Mouse (Mus musculus): ENCODE results near the gene Ccm2l.

Gene Ccm2l

DNA sequence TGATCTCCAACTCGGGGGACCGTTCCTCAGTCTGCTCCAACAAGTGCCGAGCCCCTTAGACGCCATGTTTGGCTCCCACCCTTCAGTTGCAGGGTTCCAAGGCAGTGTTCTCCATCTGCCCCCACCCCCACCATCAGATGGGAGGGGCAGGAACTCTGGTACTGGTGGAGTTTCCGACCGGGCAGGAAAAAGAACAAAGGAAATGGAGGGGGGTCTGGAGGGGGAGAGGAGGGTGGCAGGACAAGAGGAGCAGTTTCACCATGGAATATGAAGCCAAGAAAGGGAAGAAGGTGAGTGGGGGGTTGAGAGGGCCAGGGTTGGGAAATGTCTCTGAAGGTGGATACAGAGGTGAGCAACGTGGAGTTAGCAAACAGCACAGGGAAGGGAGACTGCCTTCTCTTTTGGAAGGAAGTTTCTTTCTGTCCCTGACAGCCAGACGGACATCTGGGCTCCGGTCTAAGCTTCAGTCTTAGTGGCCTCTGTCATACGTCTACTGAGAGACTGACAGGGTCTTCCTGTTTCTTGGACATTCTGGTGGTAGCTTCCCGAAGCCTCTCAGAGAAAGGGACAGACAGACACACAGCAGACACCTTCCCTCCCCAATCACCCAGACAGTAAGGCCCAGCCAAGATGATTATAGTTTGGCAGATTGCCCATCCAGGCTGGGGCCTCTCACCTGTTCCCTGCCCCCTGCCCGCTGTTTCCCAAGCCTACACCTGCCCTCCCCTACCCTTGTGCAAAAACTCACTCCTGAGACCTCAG is at the start of gene Ccm2l:
TSS of gene Ccm2l (plus strand) at position 209 of the 762 bp plus-strand sequence.
- DNase-seq (ENCODE audit: low read depth): no peak

DNA sequence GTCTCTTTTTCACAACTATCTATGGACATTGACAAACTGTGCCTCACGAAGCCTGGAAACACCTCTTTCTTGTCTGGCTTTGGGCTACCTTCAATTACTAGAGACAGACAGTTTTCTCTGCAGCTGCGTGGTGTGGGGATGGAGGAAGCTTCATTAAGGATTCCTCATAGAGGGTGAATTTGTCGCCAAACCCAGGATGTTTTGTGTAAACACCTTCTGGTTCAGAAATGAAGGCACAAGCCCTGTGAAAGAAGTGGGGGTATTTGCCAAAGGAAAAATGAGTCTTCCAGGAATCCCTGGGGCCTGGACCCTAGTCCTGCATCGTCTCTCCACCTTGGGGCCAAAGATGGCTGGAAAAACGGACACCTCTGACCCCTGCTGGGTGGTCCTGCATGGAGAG is 49.0 kb upstream of the Ccm2l start:
- DNase-seq (ENCODE audit: low read depth): no peak

DNA sequence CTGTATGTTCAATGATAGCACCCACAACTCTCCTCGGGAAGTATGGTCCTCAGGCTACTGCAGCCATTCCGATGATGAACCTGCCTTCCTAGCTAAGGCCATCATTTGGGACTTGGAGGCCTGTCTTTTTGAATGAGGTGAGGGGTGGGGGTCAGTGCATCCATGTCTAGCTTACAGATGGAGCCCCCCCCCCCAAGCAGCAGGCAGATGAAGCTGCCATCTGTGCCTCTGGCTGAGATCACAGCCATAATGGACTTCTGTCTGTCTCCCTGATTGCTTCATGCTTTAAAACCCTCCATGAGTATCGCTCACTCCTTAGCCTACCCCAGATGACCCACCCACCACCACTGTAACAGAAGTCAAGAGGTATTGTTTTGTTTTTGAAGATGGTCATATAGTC is 46.4 kb upstream of the Ccm2l start:
- no peak for DNase-seq (ENCODE audit: low read depth)

DNA sequence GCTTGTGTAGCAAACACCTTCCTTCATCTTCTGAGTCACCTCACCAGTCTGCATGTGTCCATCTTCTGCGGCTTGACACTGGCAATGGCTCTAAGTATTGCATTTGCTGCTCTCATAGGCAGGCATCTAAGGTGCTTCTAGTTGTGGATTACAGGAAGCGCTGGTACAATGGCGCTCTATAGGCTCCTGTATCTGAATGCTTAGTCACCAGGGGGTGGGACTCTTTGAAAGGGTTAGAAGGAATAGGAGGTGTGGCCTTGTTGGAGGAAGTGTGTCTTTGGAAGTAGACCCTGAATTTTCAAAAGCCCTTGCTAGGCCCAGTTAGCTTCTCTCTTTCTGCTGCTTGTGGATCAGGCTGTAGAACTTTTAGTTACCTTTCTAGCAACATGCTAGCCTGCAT is 44.6 kb upstream of the Ccm2l start:
- peak; percentile 77 for DNase-seq (ENCODE audit: low read depth)

DNA sequence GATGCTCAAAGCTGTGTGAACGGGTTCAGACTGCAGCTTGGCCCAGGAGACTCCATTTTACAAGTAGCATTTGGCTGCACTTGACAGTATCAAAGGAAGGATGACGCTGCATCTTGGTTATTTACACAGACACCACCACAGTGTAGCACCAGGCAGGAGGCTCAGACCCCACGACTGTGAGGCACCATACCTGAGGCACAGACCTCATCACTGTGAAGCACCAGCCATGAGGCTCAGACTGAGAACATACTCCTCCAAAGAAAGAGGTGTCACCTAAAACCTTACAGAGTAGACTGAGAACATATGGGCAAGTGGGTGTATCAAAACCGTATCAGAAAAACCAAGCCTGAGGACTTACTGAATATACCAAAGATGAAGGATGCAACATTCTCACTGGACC is 42.9 kb upstream of the Ccm2l start:
- DNase-seq (ENCODE audit: low read depth): no peak

DNA sequence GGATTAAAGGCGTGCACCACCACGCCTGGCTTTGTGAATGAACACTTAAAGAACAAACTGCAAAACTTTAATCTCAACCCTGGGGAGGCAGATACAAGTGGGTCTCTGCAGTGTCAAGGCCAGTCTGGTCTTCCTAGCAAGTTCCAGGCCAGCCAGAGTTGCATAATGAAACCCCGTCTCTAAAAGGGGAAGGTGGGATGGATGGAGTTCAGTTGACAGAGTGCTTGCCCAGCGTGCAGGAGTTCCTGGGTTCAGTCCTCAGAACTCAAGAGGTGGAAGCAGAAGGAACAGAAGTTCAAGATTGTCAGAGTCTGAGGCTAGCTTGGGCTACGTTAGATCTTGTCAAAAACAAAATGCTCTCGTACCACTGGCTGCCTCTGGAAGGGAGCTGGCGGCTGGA is 39.7 kb upstream of the Ccm2l start:
- DNase-seq (ENCODE audit: low read depth): no peak

DNA sequence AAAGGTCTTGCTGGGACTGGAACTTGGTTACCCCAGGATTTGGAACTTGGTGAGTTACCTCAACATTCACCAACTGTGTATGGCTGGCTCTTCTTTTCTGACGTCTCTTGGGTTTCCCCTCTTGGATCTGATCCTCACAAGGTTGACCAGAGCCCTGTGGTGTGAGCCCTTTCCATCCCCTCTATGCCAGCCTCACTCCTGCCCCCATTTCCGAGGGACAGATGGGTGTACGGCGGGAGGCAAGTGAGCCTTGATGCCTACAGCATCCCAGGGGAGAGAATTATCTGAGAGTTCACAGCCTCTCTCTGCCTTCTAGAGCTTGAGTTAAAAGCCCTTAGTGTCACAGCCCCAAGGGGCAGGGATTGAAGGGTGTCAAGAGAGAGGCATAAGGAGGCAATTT is 38.3 kb upstream of the Ccm2l start:
- no peak for DNase-seq (ENCODE audit: low read depth)

DNA sequence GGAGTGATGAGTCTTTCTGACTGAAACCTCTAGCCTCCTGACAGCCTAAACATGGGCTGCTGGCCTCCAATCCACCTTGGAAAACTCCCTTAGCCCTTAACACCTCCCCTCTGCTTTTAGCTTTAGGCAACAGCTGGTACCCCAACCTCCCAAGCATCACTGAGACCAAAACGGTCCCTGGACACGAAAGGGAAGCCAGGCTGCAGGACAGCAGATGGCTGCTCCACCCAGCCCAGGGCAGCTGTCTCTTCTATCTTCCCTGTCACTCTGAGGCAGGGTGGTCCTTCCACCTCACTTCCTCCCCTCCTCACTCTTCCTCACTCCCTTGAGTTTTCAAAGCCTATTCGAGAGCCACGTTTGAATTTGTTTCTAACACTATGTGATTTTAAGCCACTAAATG is 35.3 kb upstream of the Ccm2l start:
- DNase-seq (ENCODE audit: low read depth): no peak

DNA sequence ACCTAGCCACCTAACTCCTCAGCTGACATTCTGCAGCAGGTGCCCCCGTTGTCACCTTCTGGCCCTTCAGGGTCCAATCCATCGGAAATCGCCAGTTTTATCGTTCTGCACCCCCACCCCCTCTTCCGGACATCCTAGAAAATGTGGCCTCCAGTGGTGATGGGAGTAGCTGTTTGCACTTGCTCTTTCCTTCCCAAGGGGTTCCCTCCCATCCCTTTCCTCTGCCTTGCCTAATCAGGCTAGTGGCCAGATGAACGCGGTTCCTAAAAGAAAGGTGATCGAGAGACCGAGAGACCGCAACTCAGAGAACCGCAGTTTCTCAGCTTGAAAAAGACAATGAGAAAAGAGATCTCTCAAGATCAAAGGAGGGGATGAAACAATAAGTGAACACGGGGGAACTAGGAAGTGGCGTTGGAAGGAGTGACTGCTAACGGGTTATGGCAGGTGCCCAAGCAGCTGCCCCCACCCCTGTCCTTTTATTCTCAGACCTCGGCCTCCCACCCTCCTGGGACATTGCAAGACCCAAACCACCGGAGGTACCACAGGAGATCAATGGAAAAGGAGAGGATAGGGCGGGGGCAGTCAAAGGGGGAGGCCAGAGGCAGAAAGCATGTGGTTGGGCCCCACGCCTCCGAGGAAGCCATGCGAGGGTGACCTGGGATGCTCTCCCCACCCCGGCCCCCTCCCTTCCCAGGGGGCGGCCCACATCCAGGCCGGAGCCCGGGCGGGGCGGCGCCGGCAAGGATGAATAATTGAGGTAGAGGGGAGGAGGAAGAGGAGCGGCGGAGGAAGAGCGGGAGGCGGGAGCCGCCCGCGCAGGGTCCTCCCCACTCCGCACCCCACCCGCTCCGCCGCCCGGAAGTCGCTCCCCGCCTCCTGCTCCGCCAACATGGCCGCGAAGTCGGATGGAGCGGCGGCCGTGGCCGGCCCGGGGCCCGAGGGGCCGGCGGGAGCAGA is 34.4 kb upstream of the Ccm2l start, which contains the start of gene Xkr7:
TSS of gene Xkr7 (plus strand) at position 727 of the 957 bp plus-strand sequence.
- no peak for DNase-seq (ENCODE audit: low read depth)

DNA sequence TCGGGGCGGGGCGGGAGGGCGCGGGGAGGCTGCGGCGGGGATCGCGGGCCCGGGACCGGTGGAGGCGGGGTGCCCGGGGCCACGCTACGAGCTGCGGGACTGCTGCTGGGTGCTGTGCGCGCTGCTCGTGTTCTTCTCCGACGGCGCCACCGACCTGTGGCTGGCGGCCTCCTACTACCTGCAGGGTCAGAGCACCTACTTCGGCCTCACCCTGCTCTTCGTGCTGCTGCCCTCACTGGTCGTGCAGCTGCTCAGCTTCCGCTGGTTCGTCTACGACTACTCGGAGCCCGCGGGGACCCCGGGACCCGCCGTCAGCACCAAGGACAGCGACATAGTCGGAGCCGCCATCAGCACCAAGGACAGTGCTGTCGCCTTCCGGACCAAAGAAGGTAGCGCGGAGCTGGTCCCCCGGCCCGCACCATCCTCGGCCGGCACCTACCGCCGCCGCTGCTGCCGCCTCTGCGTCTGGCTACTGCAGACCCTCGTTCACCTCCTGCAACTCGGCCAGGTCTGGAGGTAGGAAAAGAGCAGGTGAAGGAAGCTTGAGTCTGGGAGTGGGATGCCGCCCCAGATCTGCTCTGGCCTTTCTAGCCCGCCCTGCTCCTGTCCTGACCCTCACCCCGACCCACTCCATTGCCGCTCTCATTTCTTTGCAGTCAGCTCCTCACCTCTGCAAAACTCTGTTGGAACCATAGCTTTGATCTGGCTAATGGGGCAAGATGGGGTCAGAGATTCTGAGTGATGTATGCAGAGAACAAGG is 33.5 kb upstream of the Ccm2l start:
- peak; percentile 28 for DNase-seq (ENCODE audit: low read depth)

DNA sequence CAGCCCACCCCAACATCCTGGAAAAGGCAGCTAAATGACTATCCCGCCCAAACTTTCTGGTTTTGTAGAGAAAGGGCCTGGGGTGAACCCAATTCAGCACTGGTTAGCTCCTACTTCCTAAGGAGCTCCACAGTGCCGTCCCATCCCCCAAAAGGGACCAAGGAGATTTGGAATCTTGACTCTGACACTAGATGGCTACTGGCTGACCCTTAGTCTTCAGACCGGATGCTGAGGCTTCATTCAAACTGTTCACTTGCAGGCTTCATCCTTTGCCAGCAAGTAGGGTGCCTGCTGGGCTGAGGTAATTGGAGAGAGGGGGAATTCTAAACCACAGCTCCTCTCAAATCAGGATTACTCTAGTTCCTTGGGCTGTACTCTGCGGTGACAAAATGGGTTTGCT is 32.8 kb upstream of the Ccm2l start:
- no peak for DNase-seq (ENCODE audit: low read depth)

DNA sequence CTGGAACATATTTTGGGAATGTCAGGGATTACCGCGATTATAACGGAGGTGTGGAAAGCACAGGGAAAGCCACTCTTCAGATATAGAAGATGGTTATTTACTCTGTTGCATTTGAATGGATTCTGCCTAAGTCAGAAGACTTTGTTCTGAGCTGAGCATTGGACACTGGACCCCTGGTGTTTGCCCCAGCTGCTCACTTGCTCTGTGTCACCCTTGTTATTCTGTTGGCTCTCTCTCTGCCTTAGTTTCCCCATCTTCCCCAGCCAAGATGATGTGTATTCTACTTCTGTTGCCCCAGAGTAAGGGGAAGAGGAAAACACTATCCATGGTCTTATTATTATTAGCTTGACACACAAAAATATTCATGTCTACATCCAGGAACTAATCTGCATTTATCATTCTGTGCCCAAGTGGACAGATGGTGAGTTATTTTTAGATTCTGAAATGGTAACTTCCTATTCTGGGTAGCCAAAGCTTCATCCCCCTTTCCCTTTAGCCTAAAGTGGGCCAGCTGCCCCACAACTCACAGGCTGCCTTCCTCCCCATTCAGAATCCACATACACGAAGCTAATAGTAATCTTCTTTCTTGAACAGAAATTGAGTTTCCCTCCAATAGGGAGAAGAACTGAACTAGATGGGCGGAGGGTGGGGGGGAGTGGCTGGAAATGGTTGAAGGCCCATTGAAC is 32.1 kb upstream of the Ccm2l start:
- DNase-seq (ENCODE audit: low read depth): no peak

DNA sequence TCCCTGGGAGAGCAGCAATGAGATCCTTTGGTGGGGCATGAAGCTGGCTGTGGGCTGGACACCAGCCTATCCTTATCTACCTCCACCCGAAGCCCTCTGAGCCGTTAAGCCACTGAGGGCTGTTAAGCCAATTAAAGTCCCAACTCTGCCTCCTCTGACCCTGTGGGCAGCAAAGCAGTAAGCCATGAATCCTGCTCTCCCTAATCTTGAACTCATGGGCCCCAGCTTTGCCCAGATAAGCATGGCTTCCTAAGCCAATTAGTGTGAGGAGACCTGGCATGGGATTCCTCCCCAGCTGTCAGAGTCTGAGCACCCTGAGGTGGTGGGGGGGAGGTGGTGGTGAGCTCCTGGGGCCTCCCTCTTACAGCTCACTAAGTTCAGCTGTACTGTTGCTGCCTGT is 29.1 kb upstream of the Ccm2l start:
- DNase-seq (ENCODE audit: low read depth): no peak

DNA sequence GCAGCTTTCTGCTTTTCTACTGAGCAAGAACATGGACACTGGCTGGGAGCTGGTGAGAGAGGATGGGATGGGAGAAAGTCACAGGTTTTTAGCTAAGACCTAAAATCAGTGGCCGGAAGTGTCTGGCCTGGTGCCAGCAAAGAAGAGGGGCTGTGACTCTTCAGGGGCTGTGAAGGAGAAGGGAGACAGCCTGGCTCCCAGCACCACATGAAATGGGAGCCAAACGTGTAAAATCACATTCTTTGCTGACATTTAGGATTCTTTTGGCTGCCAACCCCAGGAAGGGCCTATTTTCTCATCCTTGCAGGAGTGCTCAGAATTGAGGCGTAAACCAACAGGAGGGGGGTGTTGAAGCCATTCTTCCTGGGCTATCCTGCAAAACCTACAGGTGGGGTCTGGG is 21.9 kb upstream of the Ccm2l start:
- DNase-seq (ENCODE audit: low read depth): no peak

DNA sequence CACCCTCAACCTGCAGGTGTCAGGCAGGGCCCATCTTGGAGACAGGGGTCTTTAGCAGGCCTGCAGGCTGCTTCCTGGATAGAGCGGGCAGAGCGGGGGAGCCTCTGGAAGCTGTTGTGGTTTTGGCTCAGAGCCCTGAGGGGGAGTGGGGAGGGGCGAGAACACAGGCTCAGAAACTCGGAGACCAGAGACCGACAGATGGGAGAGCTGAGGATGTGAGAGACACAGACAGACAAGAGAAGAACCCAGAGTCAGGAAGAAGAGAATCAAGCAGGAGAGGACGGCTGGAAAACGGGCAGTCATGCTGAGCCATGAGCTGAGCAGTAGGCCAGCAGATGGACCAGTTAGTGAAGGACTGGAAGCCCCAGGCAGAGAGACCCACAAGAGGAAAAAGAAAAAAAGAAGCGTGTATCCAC is 19.9 kb upstream of the Ccm2l start:
- peak; percentile 50 for DNase-seq (ENCODE audit: low read depth)

DNA sequence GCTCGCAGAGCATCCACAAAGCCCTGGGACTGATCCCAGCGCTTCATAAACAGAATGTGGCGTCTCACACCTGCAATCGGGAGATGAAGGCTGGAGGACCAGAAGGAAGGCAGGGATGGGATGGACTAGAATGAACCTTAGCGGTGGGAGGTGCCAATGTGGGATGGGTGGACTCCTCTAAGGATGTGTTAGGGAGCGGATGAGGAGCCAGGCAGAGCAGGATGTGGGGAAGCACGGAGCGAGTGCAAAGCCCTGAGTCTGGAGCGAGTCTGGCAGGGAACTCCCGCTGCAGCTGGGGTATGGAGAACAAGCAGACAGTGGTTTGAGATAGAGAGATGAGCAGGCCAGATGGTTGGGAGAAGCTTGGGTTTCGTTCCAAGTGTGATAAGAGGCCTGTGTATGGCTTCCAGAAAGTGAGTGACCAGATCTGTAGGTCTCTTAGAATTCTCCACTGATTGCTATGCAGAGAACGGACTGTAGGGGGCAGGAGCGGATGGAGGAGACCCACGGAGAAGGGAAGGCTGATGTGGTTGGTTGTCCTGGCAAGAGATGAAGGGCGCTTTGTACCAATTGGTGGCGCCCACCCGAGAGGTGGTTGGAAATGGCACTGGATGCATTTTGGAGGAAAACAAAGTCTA is 17.8 kb upstream of the Ccm2l start:
- peak; percentile 58 for DNase-seq (ENCODE audit: low read depth)

DNA sequence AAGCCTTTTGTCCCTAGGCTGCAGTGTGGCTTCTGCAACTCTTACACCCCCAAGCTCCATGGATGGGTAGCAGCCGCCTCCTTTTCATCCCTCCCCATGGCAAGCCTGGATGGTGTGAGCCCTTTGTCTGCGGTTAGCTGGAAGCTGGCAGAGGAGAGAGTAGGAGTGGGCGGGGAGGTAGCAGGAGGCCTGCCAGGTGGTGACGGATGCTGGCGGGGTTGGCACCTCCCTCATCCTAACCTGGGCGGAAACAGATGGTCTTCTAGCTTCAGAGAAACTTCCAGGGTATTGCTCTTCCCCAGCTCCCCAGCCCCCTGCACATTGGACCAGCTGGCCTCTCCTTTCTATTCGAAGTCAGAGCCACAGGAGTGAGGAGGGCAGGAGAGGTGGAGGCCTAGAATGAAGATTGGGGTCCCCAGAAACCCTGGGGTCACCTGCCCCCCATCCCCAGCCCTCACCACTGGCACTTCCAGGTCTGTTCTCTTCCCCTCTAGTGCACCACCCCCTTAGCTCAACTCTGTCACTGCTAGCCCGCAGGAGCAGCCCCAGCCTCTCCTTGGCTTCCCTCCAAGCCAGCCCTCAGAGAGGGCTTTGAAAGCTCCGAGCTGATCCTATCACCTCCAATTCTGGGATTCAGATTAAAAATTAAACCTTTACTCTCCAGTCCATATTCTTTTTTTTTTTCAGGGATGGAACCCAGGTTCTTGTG is 16.3 kb upstream of the Ccm2l start:
- DNase-seq (ENCODE audit: low read depth): no peak

DNA sequence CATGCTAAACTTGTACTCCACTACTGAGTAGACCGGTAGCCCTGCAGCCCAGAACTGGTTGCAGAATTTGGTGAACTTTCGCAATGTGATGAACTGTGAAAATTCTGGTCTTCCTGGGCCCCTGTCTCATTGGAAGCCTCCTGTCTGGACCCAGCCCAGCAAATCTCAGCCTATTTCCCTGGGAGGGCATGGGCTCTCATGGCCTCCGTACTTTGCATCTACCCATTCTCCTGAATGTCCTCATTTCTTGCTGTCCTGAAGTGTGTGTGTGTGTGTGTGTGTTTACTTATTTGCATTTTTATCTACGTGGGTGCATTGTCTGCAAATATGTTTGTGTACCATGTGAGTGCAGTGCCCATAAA is 15.8 kb upstream of the Ccm2l start:
- DNase-seq (ENCODE audit: low read depth): no peak

DNA sequence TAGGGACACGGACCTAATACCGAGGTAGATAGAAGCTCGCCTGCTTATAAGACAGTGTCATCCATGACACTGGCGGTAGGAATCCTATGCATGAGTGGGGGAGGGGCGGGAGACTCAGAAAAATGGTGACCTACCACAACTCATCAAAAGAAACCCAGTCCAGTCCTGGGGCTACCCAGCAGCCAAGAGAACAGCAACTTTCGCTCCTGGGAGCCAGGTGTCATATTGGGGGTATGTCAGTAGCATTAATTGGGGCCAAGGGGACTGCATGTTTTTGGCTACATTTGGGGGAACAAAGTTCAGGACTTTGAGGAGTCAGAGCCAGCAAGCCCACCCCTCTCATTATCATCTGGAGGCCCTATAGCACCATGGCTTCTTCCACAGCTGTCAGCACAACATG is 14.7 kb upstream of the Ccm2l start:
- no peak for DNase-seq (ENCODE audit: low read depth)

DNA sequence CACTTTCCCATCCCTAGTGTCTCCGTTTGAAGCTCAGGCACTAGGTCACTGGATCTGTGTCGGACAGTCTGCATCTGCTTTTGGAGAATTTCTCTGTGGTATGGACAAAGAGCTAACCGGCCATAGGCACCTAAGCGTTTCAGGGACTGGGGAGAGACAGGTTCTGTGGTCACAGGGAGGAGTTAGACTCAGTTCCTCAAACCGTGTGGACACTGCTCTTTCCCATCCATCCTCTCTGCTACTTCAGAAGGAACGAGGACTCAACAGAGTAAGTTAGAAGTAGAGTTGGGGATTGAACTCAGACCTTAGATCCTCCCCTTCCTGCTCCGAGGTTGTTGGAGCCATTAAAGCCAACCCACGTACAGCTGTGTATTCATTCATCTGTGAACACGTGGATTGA is 14.2 kb upstream of the Ccm2l start:
- DNase-seq (ENCODE audit: low read depth): no peak

Measured in 416B (cell line).